Mouse (Mus musculus) mouse embryonic stem cell (cell line): Measurements from ENCODE around the gene Gm10024.
"Not testable (repeated sequence)": the region's sequence is repeated elsewhere in the genome, so short reads cannot be mapped to it uniquely, and the experiment has no call there.

ENCODE experiments used
- in situ Hi-C, 2 experiments: fragments of 300-500 bp; cut with MboI; formaldehyde crosslinking; loops; 1 replicate in 1 of 2; 3 replicates in 1 of 2; pipeline ENCODE4 v1.14.3; 2019 to 2020; ENCODE audit warnings: low sequenced_read_pairs in 2 of 2, low pct_unique_long_range_greater_than_20kb in 1 of 2, mixed read lengths in 1 of 2; ENCODE audit not compliant: unreplicated experiment in 1 of 2

Gm10024 gene

DNA sequence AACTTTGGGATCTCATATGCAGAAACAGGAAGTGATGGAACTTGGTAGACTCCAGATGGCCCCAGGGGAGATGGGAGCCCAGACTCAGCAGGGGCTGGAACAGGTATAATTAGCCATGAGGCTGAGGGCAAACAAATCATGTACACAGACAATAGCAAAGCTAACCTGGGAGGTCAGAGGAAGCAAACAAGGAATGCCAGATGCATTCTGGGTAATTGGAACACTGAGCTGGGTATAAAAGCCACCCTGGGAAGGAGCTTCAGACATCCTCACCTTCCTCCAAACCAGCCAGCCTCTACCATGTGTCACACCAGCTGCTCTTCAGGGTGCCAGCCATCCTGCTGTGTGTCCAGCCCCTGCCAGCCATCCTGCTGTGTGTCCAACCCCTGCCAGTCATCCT, at the start of gene Gm10024:
Gene Gm10024, plus strand, starts transcription at position 301 of the 400 bp plus-strand sequence.
- in situ Hi-C loops = not testable (repeated sequence)

DNA sequence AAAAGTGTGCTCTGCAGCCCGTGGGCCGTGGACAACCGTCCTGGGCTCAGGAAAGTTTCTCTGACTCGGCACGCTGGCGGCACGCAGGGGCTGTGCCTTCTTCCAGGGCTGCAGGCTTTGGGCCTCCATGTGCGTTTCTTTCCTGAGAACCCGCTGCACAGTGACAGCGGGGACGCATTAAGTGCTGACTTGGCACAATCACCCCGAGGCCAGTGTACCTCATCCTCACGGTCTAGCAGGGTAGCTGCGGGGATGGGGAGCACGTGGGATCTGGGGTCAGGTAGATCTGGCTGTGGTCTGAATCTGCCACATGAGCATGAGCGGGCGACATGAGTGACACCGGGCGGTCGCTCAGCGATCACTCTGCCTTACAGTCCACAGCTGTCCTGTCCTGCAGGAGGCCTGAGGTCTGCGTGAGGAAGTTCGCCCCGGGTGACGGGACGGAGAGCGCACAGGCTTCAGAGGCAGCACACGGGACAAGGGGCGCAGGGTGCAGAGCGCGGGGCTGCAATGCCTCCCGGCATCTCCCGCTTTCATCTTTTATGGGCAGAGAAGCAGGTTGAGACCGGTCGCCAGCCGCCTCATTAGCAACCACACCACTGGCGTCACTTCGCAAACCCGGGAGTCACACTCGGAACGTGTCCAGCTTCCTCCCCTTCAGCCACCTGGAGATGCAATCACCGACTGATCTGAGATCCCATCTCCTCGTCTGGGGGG, 47.1 kb upstream of the Gm10024 start:
- in situ Hi-C loops = no loop called here

DNA sequence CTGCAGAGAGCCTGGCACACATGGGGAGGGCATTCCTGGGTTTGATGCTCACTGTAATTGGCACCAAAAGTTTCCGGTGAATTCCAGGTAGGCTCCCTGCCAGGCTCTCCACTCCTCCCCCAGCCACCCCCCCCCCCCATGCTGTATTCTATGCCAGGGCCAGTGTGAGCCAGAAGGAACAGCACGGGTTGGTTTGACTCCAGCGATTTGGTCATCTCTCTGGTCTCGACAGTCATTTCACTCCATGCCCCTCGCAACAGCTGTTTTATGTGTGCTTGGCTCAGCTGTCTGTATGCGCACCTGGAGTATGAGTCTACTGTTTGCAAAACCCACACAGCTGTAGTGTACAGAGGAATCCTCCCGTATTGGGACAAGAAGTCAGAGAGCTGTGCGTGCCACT, 44.9 kb upstream of the Gm10024 start:
- in situ Hi-C loops = no loop called here

DNA sequence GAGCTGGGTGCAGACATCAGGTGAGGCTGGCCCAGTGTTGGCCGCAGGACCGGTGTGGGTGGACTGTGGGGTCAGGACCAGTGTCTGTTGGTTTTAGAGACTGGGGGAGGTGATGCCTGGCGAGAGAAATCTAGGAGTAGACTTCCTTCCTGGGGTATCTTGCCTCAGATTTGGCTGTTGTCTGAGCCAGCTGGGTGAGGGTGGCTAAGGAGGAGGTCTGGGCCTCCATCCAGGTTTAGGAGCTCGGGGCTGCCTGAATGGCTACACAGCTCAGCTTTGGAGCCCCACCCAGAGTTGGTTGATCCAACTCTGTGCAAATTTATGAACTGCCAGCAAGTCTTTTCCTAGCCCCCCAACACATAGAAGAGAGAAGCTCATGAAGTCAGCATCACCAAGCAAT, 43.9 kb upstream of the Gm10024 start:
- in situ Hi-C loops = no loop called here

DNA sequence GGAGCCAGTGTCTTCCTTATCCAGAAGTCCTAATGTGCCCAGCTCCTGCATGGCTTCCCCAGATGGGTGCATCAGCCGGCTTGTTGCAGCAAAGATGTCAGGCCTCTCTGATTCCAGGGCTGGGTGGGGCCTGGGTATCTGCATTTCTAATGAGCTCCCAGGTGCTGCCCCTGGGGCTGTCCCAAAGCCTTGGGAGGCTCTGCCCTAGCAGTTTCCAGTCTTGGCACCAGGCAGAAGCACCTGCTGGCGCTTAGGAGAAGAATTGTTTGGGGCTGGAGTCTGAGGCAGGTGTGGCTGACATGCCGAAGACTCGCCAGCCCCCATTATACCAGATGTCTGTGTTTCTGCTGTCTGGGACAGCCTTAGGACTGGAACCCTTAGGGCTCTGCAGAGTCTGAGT, 40.5 kb upstream of the Gm10024 start:
- in situ Hi-C loops = no loop called here

DNA sequence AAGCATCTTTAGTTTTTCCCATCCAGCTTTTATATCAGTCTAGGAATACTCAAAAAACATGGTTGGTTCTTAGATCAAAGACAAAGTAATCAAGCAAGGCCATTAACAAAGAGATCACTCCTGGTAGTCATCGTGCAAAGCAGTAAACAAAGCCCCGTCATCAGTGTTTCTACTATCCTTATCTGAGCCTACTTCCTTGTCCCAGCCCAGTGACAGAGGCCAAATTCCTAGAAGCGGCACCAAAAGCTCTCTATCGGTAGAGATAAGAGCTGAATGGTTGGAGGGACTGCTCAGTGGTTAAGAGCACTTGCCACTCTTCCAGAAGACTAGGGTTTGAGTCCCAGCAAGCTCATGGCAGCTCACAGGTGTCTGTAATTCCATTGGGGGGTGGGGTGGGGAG, 39.7 kb upstream of the Gm10024 start:
- in situ Hi-C loops = no loop called here

DNA sequence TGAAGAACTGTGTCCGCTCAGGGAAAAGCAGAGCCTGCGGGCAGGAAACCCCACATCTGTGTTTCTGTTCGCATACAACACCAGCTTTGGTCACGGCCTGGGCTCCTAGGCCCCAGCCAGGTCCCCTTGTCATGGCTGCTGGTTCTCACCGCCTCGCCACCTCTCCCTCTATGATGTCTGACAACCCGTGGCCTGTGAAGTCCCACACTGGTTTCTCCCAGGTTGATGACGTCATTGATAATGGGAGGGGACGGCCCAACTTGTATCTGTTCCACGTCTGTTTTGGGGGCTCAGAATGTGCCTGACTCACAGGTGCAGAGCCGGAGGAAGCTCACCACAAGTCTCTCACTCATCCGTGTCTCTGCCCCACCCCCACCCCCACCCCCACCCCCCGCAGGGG, 37.5 kb upstream of the Gm10024 start:
- in situ Hi-C loops = no loop called here

DNA sequence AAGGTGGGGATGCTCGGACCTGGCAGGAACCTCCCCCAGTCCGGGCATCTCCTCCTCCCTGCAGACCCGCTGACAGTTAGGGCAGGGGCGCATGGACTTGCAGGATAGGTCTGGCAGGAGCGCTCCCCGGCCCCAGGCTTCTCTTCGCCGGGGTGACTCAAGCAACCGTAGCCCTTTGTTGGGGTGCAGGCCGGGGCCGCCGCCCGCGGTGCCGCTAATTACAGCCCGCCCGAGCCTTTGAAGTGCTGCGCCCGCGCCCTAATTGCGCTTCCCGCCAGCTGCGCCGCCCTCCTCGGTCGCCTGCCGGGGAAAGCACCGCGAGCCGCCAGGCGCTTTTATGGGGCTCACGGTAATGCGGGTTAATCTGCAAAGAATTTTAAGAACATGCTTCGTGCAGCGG, 33.7 kb upstream of the Gm10024 start:
- in situ Hi-C loops = no loop called here

DNA sequence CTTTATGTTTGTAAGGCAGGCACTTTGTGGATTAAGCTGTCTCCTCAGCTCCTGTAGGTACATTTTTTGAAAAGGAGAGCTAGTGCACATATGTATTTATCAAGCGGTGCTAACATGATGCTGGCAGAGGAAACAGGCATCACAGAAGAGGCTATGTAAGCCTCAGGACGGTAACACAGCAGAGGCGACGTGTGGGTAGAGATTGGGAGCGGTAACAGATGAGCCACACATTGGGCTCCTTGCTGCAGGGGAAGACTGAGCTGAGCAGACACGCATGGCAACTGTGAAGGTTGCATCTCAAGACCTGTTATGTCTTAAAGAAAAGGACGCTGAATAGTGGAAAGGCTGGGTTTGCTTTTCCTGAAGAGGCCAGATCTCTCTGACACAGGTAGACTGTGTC, 28.3 kb upstream of the Gm10024 start:
- in situ Hi-C loops = no loop called here

DNA sequence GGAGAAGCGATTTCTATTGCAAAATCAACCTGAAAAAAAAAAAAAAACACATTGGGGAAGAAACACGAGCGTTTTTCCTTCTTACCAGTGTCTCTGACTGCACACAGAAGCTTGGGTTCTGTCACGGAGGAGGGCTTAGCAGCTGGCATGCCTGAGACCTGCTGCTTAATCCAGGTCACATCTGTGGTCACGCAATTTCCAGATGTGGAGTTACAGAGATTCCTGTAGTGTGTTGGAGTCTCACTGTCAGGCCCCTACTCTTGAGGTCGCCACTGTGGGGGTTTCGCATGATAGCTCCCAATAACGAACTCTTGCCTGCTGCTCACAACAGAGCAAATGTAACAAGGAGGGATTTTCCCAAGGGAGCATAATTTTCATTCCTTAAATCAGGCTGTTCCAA, 27.1 kb upstream of the Gm10024 start:
- in situ Hi-C loops = no loop called here

DNA sequence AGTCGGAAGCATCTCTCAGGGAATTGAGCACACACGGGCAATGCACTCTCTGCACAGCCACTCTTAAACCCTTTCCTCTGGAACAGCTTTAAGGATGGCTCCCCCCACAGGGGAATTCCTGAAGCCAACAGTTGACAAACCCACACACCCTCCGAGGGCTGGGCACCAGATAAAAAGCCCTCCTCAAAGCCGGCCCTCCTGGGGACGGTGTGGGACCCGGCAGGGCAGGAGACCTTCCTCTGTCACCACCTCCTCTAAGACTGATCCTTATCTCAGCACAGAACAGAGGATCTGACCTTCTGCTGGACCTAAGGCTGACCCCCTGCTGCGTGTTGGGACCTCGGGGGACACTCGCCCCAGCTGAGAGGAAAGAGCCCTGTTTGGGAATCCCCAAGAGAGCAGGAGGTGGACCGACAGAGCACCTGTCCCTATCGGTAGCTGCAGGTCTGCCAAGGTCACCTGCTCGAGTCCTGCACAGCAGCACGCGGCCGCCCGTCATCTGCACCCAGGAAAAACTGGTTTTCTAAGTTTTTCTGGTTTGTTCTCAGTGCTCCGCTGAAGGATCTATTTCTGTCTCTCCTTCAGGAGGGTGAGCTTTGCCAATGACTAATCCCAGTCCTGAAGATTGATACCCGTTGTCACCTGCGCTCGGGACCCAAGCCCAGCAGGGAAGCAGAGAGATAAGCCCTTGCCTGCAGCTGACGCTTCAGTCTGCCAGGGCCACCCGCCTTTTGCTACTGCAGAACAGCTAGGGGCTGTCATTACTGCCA, 25.2 kb upstream of the Gm10024 start, which contains the start of gene Tspear:
Gene Tspear, plus strand, starts transcription at position 675 of the 770 bp plus-strand sequence.
- in situ Hi-C loops = no loop called here

DNA sequence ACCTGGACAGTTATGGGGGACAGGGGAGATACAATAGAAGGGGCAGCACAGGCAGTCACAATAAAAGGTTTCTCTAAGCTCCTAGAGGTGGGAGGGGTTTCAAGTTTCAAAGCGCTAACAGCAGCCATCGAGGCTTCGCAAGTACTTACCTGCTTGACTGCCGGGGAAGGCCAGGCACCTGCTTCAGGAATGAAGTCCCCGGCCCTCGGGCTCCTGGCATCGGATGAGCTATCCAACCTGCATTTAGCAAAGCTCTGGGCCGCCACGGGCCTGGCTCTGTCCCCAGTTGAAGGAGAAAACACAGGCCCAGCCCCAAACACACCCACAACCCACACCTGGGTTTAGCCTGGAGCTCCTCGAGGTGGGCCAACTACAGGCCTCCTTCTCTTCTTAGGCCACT, 24.2 kb upstream of the Gm10024 start:
- in situ Hi-C loops = no loop called here

DNA sequence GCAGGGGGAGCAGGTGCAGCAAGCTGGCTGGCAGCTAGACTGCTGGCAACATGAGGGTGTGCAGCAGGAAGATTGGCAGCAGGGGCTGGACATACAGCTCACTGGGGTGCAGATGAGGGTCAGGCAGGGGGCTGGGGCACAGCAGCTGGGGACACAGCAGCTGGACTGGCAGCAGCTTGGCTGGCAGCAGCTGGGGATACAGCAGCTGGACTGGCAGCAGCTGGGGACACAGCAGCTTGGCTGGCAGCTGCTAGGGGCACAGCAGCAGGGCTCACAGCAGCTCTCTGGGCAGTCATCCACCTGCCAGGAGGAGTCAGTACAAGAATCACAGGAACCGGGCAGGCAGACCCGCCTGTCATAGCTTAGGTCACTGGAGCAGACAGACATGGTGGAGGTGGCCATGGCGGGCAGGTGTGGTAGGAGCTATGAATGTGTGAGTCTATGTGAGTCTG, 20.9 kb upstream of the Gm10024 start, which contains the start of gene Gm19402:
Gene Gm19402, minus strand, starts transcription at position 402 of the 452 bp plus-strand sequence.
- in situ Hi-C loops = not testable (repeated sequence)

DNA sequence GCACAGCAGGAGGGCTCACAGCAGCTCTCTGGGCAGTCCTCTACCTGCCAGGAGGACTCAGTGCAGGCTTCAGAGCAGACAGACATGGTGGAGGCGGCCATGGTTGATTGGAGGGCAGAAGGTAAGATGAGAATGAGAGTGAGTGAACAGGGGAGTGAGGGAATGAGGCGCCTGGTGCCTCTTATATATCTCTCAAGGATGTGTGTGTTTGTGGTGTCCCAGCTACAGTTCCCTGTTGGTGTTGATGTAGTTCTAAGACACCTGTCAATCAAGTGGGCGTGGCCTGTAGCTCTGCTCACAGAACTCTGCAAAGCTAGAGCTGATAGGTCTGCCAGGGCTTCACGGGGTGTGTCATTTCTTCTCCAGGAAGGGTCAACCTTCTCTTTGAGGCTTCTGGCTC, 14.1 kb upstream of the Gm10024 start, which contains the start of gene Gm9508:
Gene Gm9508, minus strand, starts transcription at position 101 of the 400 bp plus-strand sequence.
- in situ Hi-C loops = no loop called here

DNA sequence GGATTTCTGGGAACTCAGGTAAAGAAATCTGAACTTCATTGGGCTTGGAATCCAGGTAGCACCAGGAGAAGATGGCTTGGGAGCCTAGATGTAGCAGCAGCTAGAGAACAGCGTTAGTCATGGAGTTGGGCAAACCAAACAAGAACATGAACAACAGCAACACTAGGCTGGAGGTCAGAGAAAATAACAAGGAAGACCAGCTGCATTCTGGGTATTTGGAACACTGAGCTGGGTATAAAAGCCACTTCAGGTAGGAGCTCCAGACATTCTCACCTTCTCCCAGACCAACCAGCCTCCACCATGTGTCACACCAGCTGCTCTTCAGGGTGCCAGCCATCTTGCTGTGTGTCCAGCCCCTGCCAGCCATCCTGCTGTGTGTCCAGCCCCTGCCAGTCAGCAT, 4.9 kb upstream of the Gm10024 start, which contains the start of gene Gm10272:
Gene Gm10272, plus strand, starts transcription at position 301 of the 400 bp plus-strand sequence.
- in situ Hi-C loops = no loop called here

DNA sequence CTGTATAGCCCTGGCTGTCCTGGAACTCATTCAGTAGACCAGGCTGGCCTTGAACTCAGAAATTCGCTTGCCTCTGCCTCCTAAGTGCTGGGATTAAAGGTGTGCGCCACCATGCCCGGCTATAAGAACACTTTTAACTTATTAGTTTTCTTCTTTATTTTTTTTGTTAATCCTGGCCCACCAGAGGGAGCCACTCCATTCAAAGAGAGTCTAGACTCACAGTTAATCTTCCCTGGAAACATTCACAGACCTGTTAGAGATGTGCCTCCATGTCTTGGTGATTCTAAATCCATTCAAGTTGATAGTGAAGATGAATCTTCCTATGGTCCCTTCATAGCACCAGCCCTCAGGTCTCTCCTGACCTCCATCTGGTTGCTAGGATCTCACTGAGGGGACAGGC, 1.4 kb upstream of the Gm10024 start:
- in situ Hi-C loops = no loop called here

DNA sequence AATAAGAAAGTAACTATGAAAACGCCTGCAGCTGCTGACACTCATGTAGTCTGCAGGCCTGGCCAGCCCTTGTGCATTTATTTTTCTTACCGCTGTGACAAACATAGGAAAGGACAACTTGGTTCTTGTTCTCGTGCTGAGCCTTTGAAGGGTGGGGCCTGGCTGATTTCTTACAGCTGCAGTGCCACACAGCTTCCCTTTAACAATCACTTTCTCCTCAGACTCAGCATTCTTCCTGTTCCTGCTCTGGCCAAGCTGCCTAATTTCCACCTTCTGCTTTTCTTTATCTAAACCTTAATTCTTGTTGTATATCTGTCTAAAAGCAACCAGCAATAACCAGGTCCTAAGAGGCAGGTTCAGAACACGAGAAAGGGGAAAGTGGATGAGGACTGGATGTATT, 2.5 kb downstream of the Gm10024 start:
- in situ Hi-C loops = no loop called here

DNA sequence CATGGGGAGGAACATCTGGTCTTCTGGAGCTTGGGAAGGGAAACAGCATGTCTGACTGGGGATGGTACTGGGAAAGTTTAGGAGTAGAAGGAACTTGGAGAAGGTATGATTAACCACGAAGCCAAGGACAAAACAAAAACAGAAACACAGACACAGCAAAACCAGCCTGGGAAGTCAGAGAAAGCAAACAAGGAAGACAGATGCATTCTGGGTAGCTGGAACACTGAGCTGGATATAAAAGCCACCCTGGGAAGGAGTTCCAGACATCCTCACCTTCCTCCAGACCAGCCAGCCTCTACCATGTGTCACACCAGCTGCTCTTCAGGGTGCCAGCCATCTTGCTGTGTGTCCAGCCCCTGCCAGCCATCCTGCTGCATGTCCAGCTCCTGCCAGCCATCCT, 4.2 kb downstream of the Gm10024 start, which contains the start of gene Gm10142:
Gene Gm10142, plus strand, starts transcription at position 301 of the 400 bp plus-strand sequence.
- in situ Hi-C loops = no loop called here

DNA sequence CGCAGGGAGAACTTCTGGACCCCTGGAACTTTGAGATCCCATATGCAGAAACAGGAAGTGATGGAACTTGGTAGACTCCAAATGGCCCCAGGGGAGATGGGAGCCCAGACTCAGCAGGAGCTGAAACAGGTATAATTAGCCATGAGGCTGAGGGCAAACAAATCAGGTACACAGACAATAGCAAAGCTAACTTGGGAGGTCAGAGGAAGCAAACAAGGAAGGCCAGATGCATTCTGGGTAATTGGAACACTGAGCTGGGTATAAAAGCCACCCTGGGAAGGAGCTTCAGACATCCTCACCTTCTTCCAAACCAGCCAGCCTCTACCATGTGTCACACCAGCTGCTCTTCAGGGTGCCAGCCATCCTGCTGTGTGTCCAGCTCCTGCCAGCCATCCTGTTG, 9.0 kb downstream of the Gm10024 start, which contains the start of gene Krtap12-1:
Gene Krtap12-1, plus strand, starts transcription at position 301 of the 400 bp plus-strand sequence.
- in situ Hi-C loops = not testable (repeated sequence)
